Mouse (Mus musculus) effector memory CD4-positive, alpha-beta T cell, adult 5 months (primary cell): ENCODE measurements around the gene Dnajc5. TPM values are rescaled to one million over a fixed set of nuclear protein-coding genes. Genes with fewer than 3 reads are reported as not detected.

Experiments
- polyA plus RNA-seq: library from polyadenylated mRNA; unstranded; fragments of 100-300 nt; shearing (Covaris generic); gene quantifications from one replicate; pipeline ENCODE4 v1.2.1, GENCODE M21; 2017

Dnajc5 gene
- polyA plus RNA-seq = 138 TPM

GRCm38 (mm10) chr2:181520118-181520935, at the start of gene Dnajc5:
TSS of gene Dnajc5 (plus strand) at chr2:181520485.

DNA sequence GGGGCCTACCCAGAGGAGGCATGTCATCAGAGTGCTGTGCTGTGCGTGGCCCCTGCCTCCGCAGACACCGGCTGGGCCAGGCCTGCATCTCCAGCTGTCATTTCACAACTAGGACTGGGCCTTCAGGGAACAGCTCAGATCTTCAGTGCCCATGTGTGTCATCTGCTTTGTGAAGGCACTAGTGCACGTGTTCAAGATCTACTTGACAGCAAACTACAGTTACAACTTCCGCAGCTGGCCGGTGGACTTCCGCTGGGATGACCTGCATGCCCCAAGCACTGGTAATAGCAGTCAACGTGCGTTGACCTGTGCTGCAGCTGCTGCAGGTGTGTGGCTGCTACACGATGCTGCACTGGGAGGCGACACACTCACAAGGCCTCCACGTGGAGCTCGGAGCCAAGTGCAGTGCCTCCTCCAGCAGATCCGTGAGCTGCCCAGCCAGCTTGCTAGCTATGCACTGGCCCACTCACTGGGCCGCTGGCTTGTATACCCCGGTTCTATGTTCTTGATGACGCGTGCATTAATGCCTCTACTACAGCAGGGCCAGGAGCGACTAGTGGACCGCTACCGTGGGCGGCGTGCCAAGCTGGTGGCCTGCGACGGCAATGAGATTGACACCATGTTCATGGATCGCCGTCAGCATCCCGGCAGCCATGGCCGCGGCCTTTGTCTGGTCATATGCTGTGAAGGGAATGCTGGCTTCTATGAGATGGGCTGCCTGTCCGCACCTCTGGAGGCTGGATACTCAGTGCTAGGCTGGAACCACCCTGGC, 26.9 kb upstream of the Dnajc5 start, which contains the start of gene Abhd16b:
TSS of gene Abhd16b (plus strand) at position 51 of the 772 bp plus-strand sequence.

GRCm38 (mm10) chr2:181496831-181497547, 23.3 kb upstream of the Dnajc5 start, which contains the start of gene Tpd52l2:
TSS of gene Tpd52l2 (plus strand) at chr2:181497142.

GRCm38 (mm10) chr2:181584411-181584942, 64.2 kb downstream of the Dnajc5 start, which contains the start of gene Uckl1:
TSS of gene Uckl1 (minus strand) at chr2:181584892.

GRCm38 (mm10) chr2:181591528-181592085, 71.3 kb downstream of the Dnajc5 start, which contains the start of gene Prpf6:
TSS of gene Prpf6 (plus strand) at chr2:181591868.

DNA sequence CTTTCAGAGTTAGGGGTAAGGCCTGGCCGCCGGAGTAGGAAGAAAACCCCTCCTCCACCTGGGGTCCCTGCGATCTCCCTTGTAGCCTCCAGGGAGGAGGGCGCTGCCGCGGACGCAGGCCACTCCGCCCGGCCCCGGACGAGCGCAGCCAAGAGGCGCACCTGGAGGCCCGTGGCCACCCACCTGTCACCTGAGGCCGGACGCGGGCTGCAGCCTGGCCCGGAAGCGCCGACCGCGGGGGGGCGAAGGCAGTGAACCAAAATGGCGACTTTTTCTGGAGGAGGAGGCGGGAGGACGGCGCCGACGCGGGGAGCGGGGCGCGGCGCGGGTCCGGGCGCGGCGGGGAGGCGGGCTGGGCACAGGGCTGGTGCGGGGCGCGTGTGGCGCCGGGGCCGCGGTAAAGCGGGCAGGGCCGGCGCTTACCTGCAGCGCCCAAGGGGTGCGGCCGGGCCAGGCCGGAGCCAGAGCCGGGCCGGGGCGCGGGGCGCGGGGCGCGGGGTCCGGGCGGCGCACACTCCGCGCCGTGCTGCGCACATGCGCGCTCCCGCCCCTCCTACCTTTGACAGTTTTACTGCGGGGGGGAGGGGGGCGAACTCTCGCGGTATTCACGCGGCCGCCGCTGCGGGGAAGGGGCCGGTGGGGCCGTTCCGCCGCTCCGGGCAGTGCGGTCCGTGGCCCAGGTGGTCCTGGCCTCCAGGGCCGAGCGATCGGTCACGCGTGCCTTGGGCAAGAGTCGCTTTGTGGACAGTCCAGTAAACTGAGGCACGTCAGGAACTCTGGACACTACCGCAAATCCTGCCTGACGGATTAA, 72.2 kb downstream of the Dnajc5 start, which contains the start of gene Zfp512b:
TSS of gene Zfp512b (minus strand) at position 573 of the 811 bp plus-strand sequence.

DNA sequence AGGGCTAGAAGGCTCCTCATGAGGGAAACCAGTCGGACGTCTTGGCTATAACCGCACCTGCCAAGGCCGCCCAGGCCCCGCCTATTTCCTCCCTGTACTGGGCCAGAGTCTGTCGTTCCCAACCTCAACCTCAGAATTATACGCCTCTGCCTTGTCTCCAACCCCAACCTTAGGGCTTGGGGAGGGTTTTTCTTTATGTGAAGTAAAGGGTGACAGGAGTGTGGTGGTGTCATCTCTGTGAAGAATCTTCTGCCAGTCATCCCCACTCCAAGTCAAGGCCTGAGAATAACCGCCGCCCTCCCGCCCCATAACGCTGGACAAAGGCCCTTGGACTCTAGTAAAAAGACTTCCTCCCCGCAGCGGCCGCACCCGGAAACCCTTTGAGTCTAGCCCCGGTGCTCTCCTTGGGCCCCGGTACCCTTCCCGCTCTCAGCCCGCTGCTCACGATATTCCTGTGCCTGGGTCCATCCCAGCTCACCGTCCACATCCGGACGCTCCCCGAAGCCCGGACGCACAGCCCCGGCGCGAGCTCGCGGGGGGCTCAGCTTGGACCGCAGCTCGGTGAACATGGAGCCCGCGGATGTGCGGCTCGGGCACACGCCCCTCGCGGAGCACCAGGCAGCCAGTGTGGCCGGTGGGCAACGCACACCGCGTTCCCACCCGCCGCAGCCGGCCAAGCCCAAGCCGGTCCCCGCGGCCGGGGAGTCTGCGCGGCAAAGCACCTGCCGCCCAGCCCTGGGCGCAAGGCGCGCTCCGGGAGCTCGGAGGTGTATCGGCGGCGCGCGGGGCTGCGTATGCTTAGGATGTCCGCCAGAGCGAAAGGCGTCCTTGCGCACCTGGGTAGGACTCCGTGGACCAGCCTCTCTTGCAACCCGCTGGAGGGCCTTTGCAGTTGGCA, 78.4 kb downstream of the Dnajc5 start, which contains the start of gene Samd10:
TSS of gene Samd10 (minus strand) at position 759 of the 898 bp plus-strand sequence.

Other genes with a start within 250 kb of the Dnajc5 start
- gene Gmeb2, start 232.4 kb upstream of the Dnajc5 start, polyA plus RNA-seq = 30.5 TPM
- not detected for gene Stmn3, start 206.0 kb upstream of the Dnajc5 start, polyA plus RNA-seq
- 64.7 TPM for gene Rtel1, start 200.7 kb upstream of the Dnajc5 start, polyA plus RNA-seq
- gene Zgpat, start 155.6 kb upstream of the Dnajc5 start, polyA plus RNA-seq = 85.5 TPM
- gene Arfrp1, start 155.1 kb upstream of the Dnajc5 start, polyA plus RNA-seq = 124 TPM
- 301 TPM for gene Lime1, start 140.4 kb upstream of the Dnajc5 start, polyA plus RNA-seq
- gene Zbtb46, start 61.1 kb upstream of the Dnajc5 start, polyA plus RNA-seq = 16.9 TPM
- gene Abhd16b, start 27.3 kb upstream of the Dnajc5 start, polyA plus RNA-seq = not detected
- gene Tpd52l2, start 23.3 kb upstream of the Dnajc5 start, polyA plus RNA-seq = 90.8 TPM
- gene Uckl1, start 64.4 kb downstream of the Dnajc5 start, polyA plus RNA-seq = 113 TPM
- gene Prpf6, start 71.4 kb downstream of the Dnajc5 start, polyA plus RNA-seq = 97.7 TPM
- gene Zfp512b, start 72.3 kb downstream of the Dnajc5 start, polyA plus RNA-seq = 26.2 TPM
- 14.5 TPM for gene Samd10, start 78.7 kb downstream of the Dnajc5 start, polyA plus RNA-seq
- gene Gm29797, start 136.5 kb downstream of the Dnajc5 start, polyA plus RNA-seq = not detected
- gene Sox18, start 151.2 kb downstream of the Dnajc5 start, polyA plus RNA-seq = not detected
- 21.5 TPM for gene Tcea2, start 159.8 kb downstream of the Dnajc5 start, polyA plus RNA-seq
- gene Rgs19, start 173.5 kb downstream of the Dnajc5 start, polyA plus RNA-seq = 102 TPM
- gene Lkaaear1, start 178.0 kb downstream of the Dnajc5 start, polyA plus RNA-seq = not detected
- 0.12 TPM for gene Oprl1, start 194.5 kb downstream of the Dnajc5 start, polyA plus RNA-seq
- not detected for gene Myt1, start 242.8 kb downstream of the Dnajc5 start, polyA plus RNA-seq